Mouse (Mus musculus) MEL (cell line): ENCODE results near the gene Hmgcl. TPM values are rescaled to one million over a fixed set of nuclear protein-coding genes. Genes with fewer than 3 reads are reported as not detected.

Experiments used
- DNase-seq: peaks from one replicate; pipeline ENCODE4 v3.0.0; 2011; ENCODE audit warnings: low read depth, low spot score
- H3K27ac ChIP-seq: 2 replicates; pipeline ENCODE4 v1.5.1; 2012; ENCODE audit warnings: low read depth, mild to moderate bottlenecking, control low read depth, low read length, moderate library complexity; ENCODE audit not compliant: control insufficient read depth
- H3K27me3 ChIP-seq, 2 experiments: fragments of 150-350 bp in 1 of 2; sonication (generic) in 1 of 2; 2 replicates each; pipeline ENCODE4 v1.6.1; 2012; ENCODE audit warnings: low read length in 2 of 2, mild to moderate bottlenecking in 2 of 2, improper control_type of control experiment in 1 of 2, moderate library complexity in 1 of 2; ENCODE audit not compliant: insufficient read depth in 2 of 2, control insufficient read depth in 1 of 2
- H3K36me3 ChIP-seq, 2 experiments: 2 replicates each; pipeline ENCODE4 v1.6.1; 2012 to 2014; ENCODE audit warnings: low read length in 2 of 2, improper control_type of control experiment in 1 of 2, inconsistent platforms in 1 of 2, mild to moderate bottlenecking in 1 of 2; ENCODE audit not compliant: insufficient read depth in 2 of 2, control insufficient read depth in 1 of 2
- H3K4me1 ChIP-seq, 2 experiments: fragments of 150-350 bp in 1 of 2; sonication (generic) in 1 of 2; 2 replicates each; pipeline ENCODE4 v1.6.1; 2012; ENCODE audit warnings: low read length in 2 of 2, improper control_type of control experiment in 1 of 2, mild to moderate bottlenecking in 1 of 2; ENCODE audit not compliant: insufficient read depth in 2 of 2, control insufficient read depth in 1 of 2
- H3K4me3 ChIP-seq, 2 experiments: fragments of 150-350 bp in 1 of 2; sonication (generic) in 1 of 2; 2 replicates each; pipeline ENCODE4 v1.5.1; 2012; ENCODE audit warnings: low read depth in 2 of 2, low read length in 2 of 2, mild to moderate bottlenecking in 2 of 2, moderate library complexity in 2 of 2, control low read depth in 1 of 2, improper control_type of control experiment in 1 of 2; ENCODE audit not compliant: control insufficient read depth in 1 of 2, insufficient read depth in 1 of 2
- H3K79me2 ChIP-seq: 2 replicates; pipeline ENCODE4 v1.6.1; 2012; ENCODE audit warnings: mild to moderate bottlenecking, low read length, moderate library complexity; ENCODE audit not compliant: control insufficient read depth, poor library complexity, insufficient read depth
- H3K9ac ChIP-seq: 2 replicates; pipeline ENCODE4 v1.6.1; 2012; ENCODE audit warnings: low read depth, mild to moderate bottlenecking, control low read depth, low read length, moderate library complexity; ENCODE audit not compliant: control insufficient read depth, poor library complexity, severe bottlenecking
- H3K9me3 ChIP-seq: fragments of 150-350 bp; sonication (generic); replicated peaks from 2 replicates; pipeline ENCODE4 v1.6.1; 2012; ENCODE audit warnings: mild to moderate bottlenecking, low read length, improper control_type of control experiment, moderate library complexity; ENCODE audit not compliant: insufficient read depth
- BHLHE40 ChIP-seq: IDR thresholded peaks from 2 replicates; pipeline ENCODE4 v1.6.1; 2012; ENCODE audit warnings: low read depth, mild to moderate bottlenecking, inconsistent platforms, low read length, improper control_type of control experiment, borderline replicate concordance
- CHD2 ChIP-seq: IDR thresholded peaks from 2 replicates; pipeline ENCODE4 v1.6.1; 2011; ENCODE audit warnings: low read length, improper control_type of control experiment
- E2F4 ChIP-seq: IDR thresholded peaks from 2 replicates; pipeline ENCODE4 v1.6.1; 2011; ENCODE audit warnings: low read depth, low read length, improper control_type of control experiment, borderline replicate concordance
- ETS1 ChIP-seq: IDR thresholded peaks from 2 replicates; pipeline ENCODE4 v1.6.1; 2012; ENCODE audit warnings: low read depth, mild to moderate bottlenecking, inconsistent platforms, low read length, improper control_type of control experiment, moderate library complexity
- GABPA ChIP-seq: IDR thresholded peaks from 2 replicates; pipeline ENCODE4 v1.6.1; 2012; ENCODE audit warnings: low read depth, mild to moderate bottlenecking, inconsistent platforms, low read length, improper control_type of control experiment, moderate library complexity
- GATA1 ChIP-seq: IDR thresholded peaks from 2 replicates; pipeline ENCODE4 v1.6.1; 2011; ENCODE audit warnings: low read depth, low read length, improper control_type of control experiment
- MAFK ChIP-seq: IDR thresholded peaks from 2 replicates; pipeline ENCODE4 v1.6.1; 2011; ENCODE audit warnings: low read depth, mild to moderate bottlenecking, low read length, improper control_type of control experiment, borderline replicate concordance
- MAX ChIP-seq: IDR thresholded peaks from 2 replicates; pipeline ENCODE4 v1.6.1; 2011; ENCODE audit warnings: low read length, improper control_type of control experiment
- MEF2A ChIP-seq: IDR thresholded peaks from 2 replicates; pipeline ENCODE4 v1.6.1; 2014; ENCODE audit warnings: low read depth, mild to moderate bottlenecking, inconsistent platforms, low read length, improper control_type of control experiment; ENCODE audit not compliant: poor library complexity, insufficient replicate concordance, severe bottlenecking; ENCODE audit errors: extremely low read depth
- MXI1 ChIP-seq: IDR thresholded peaks from 2 replicates; pipeline ENCODE4 v1.6.1; 2011; ENCODE audit warnings: mild to moderate bottlenecking, low read depth, low read length, improper control_type of control experiment
- MYB ChIP-seq: IDR thresholded peaks from 2 replicates; pipeline ENCODE4 v1.6.1; 2011; ENCODE audit warnings: mild to moderate bottlenecking, low read depth, low read length, improper control_type of control experiment
- NELFE ChIP-seq: IDR thresholded peaks from 2 replicates; pipeline ENCODE4 v1.6.1; 2011; ENCODE audit warnings: low read depth, low read length, improper control_type of control experiment
- POLR2A ChIP-seq, 2 experiments: IDR thresholded peaks; 2 replicates each; pipeline ENCODE4 v1.6.1; 2011 to 2012; ENCODE audit warnings: low read length in 2 of 2, mild to moderate bottlenecking in 2 of 2, control low read depth in 1 of 2, improper control_type of control experiment in 1 of 2, low read depth in 1 of 2, moderate library complexity in 1 of 2; ENCODE audit not compliant: control insufficient read depth in 1 of 2, insufficient read depth in 1 of 2, poor library complexity in 1 of 2
- POLR2AphosphoS2 ChIP-seq: IDR thresholded peaks from 2 replicates; pipeline ENCODE4 v1.6.1; 2011; ENCODE audit warnings: low read length, improper control_type of control experiment
- POLR2AphosphoS5 ChIP-seq: IDR thresholded peaks from 2 replicates; pipeline ENCODE4 v1.6.1; 2012; ENCODE audit warnings: low read depth, borderline replicate concordance, mild to moderate bottlenecking, inconsistent platforms, low read length, moderate library complexity, mixed read lengths
- RAD21 ChIP-seq: IDR thresholded peaks from 2 replicates; pipeline ENCODE4 v1.6.1; 2011; ENCODE audit warnings: mild to moderate bottlenecking, low read depth, low read length, improper control_type of control experiment
- RCOR1 ChIP-seq: IDR thresholded peaks from 2 replicates; pipeline ENCODE4 v1.6.1; 2012; ENCODE audit warnings: low read depth, mild to moderate bottlenecking, inconsistent platforms, low read length, improper control_type of control experiment
- USF1 ChIP-seq: IDR thresholded peaks from 2 replicates; pipeline ENCODE4 v1.6.1; 2014; ENCODE audit warnings: low read depth, mild to moderate bottlenecking, inconsistent platforms, low read length, improper control_type of control experiment, moderate library complexity
- USF2 ChIP-seq, 2 experiments: IDR thresholded peaks; 2 replicates each; pipeline ENCODE4 v1.6.1; 2011 to 2012; ENCODE audit warnings: improper control_type of control experiment in 2 of 2, low read length in 2 of 2, borderline replicate concordance in 1 of 2, inconsistent platforms in 1 of 2, low read depth in 1 of 2, mild to moderate bottlenecking in 1 of 2; ENCODE audit not compliant: insufficient read depth in 1 of 2
- ZC3H11A ChIP-seq: IDR thresholded peaks from 2 replicates; pipeline ENCODE4 v1.6.1; 2012; ENCODE audit warnings: low read depth, mild to moderate bottlenecking, inconsistent platforms, low read length, improper control_type of control experiment
- ZKSCAN1 ChIP-seq: IDR thresholded peaks from 2 replicates; pipeline ENCODE4 v1.6.1; 2012; ENCODE audit warnings: low read depth, mild to moderate bottlenecking, inconsistent platforms, low read length, improper control_type of control experiment, moderate library complexity
- ZMIZ1 ChIP-seq: IDR thresholded peaks from 2 replicates; pipeline ENCODE4 v1.6.1; 2012; ENCODE audit warnings: low read depth, mild to moderate bottlenecking, inconsistent platforms, low read length, improper control_type of control experiment, moderate library complexity
- ZNF384 ChIP-seq: IDR thresholded peaks from 2 replicates; pipeline ENCODE4 v1.6.1; 2012; ENCODE audit warnings: low read depth, mild to moderate bottlenecking, inconsistent platforms, low read length, improper control_type of control experiment
- polyA plus RNA-seq, 2 experiments: library from polyadenylated mRNA; stranded (reverse) in 1 of 2; unstranded in 1 of 2; fragments of >175 nt in 1 of 2; fragments of >200 nt in 1 of 2; gene quantifications; 2 replicates each; pipeline versions ENCODE4 v1.2.1 to v1.2.4; 2012; ENCODE audit warnings: low replicate concordance in 2 of 2, low read depth in 1 of 2; ENCODE audit not compliant: insufficient read length in 2 of 2, insufficient read depth in 1 of 2, missing spikeins in 1 of 2
- total RNA-seq: library from RNA; depleted of rRNA; stranded (reverse); fragments of 300-350 nt; gene quantifications from 2 replicates; pipeline ENCODE4 v1.2.3, GENCODE M21; 2012

Gene Hmgcl
- total and polyA plus RNA-seq, 3 experiments = 48.7 to 66.5 TPM; not detected in 1

DNA sequence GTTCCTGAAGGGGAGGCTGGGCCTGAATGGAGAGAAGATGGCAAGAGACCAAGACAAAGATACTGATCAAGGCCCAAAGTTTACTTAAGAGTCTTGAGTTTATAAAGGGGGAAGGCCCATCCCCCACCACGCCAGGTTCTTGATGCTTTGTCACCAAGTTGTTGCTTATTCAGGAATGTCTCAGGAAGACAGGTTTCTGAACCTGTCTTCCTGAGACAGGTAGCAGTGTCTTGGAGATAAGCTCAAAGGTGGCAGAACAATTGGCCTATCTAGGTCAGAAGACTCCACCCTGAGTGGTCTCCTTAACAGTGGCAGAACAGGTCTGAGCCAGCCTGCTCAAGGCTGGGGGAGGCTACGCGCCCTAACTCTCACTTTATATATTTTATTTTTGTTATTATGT is 19.4 kb upstream of the Hmgcl start:
- Histone ChIP-seq H3K9ac (peak overlapping the region; percentile 71), H3K27ac (peak overlapping the region; percentile 87), H3K79me2 (peaks cover under 1% of the 10 kb centered on the region), H3K27me3 (no peaks in the 10 kb centered on the region), H3K4me3 (peak overlapping the region; percentile 20 to 36; a peak in 3 of 4 replicates), H3K9me3 (no peaks in the 10 kb centered on the region), H3K4me1 (peaks cover 9 to 26% of the 10 kb centered on the region in 2 experiments), H3K36me3 (peaks cover 2 to 22% of the 10 kb centered on the region in 2 experiments; a peak in 2 of 4 replicates)
- DNase-seq = no peak
- 0 out of 2 replicates have a peak, but pooled peaks have one; percentile 14 for TF ChIP-seq GATA1
- TF ChIP-seq ZC3H11A = no peak

DNA sequence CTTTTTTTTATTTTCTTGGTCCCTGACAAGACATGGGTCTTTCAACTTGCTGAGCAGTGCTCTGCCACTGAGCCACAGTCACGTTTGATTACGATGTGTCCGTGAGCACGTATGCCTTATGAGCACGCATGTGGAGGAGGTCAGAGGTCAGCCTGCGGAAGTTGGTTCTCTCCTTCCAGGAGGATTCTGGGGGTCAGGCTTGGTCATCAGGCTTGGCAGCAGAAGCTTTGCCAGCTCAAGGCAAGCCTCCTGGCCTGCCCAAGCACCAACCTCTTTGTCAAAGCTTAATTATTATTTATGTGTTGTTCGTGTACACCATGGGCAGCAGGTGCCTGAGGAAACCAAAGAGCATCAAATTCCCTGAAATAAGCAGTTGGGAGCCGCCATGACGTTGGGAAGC is 17.9 kb upstream of the Hmgcl start:
- H3K9me3 ChIP-seq = no peaks in the 10 kb centered on the region
- H3K4me1 ChIP-seq = peaks cover 9 to 26% of the 10 kb centered on the region in 2 experiments
- no peaks in the 10 kb centered on the region for H3K27me3 ChIP-seq
- H3K4me3 ChIP-seq = no peak overlapping the region
- no peaks in the 10 kb centered on the region for H3K79me2 ChIP-seq
- H3K27ac ChIP-seq = no peak overlapping the region
- H3K36me3 ChIP-seq = peaks cover 2 to 20% of the 10 kb centered on the region in 2 experiments; a peak in 2 of 4 replicates
- DNase-seq = no peak
- H3K9ac ChIP-seq = no peak overlapping the region
- TF ChIP-seq MAFK (no peak), MAX (no peak), POLR2AphosphoS2 (no peak), CHD2 (no peak), ZMIZ1 (no peak), MYB (no peak), USF2 (IDR thresholded peaks at IDR 0.05; ENCODE audit: borderline replicate concordance in 1 of 2, insufficient read depth in 1 of 2, low read depth in 1 of 2, low read length in 2 of 2) (no peak), BHLHE40 (no peak)

DNA sequence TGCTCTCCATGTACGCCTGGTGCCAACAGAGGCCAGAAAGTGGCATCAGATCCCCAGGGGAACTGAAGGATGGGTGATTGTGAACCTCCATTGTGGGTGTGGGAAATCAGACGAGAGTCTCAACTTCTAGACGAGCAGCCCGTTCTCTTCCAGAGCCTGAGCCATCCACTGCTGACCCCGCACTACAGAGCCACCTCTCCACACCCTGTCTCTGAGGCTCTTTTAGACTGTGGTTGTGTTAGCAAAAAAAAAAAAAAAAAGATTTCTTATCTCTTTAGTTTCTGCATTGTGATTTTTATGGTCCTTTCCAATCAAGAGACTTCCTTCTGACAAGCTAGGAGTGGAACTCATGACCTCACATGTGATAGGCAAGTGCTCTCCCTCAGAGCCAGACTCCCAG is 16.8 kb upstream of the Hmgcl start:
- Histone ChIP-seq H3K4me3 (no peak overlapping the region), H3K27ac (no peak overlapping the region), H3K27me3 (no peaks in the 10 kb centered on the region), H3K36me3 (peaks cover 2 to 27% of the 10 kb centered on the region in 2 experiments; a peak in 2 of 4 replicates), H3K9me3 (no peaks in the 10 kb centered on the region), H3K4me1 (peaks cover 18 to 35% of the 10 kb centered on the region in 2 experiments), H3K9ac (no peak overlapping the region), H3K79me2 (no peaks in the 10 kb centered on the region)
- DNase-seq = no peak
- TF ChIP-seq MEF2A = no peak
- 0 out of 2 replicates have a peak, but pooled peaks have one; percentile 13 for TF ChIP-seq GATA1
- no peak for TF ChIP-seq GABPA
- TF ChIP-seq POLR2AphosphoS5 = no peak
- no peak for TF ChIP-seq USF1
- no peak for TF ChIP-seq E2F4
- TF ChIP-seq RAD21 = no peak
- TF ChIP-seq ZMIZ1 = no peak
- no peak for TF ChIP-seq ETS1
- TF ChIP-seq MXI1 = no peak
- TF ChIP-seq POLR2A (IDR thresholded peaks at IDR 0.05; ENCODE audit: control insufficient read depth in 1 of 2, insufficient read depth in 1 of 2, low read depth in 1 of 2, low read length in 2 of 2, poor library complexity in 1 of 2) = no peak
- no peak for TF ChIP-seq MYB
- peak; percentile 35; the same call in 1 of the 2 replicates for TF ChIP-seq RCOR1
- no peak for TF ChIP-seq ZKSCAN1
- no peak for TF ChIP-seq CHD2
- TF ChIP-seq ZNF384 = peak; percentile 64
- no peak for TF ChIP-seq NELFE
